Mouse (Mus musculus): ENCODE measurements around the gene Smok3c. TPM values are rescaled to one million over a fixed set of nuclear protein-coding genes. Genes with fewer than 3 reads are reported as not detected.
A peak's percentile ranks its signal among the peaks of the same experiment; 100 is the strongest.
"Not testable (repeated sequence)": the region's sequence is repeated elsewhere in the genome, so short reads cannot be mapped to it uniquely, and the experiment has no call there.

The Smok3c gene
- polyA plus RNA-seq (2014; fragmentation: Nextera tagmentation; extraction: Ambion mirVana): not detected in 2 replicates

DNA sequence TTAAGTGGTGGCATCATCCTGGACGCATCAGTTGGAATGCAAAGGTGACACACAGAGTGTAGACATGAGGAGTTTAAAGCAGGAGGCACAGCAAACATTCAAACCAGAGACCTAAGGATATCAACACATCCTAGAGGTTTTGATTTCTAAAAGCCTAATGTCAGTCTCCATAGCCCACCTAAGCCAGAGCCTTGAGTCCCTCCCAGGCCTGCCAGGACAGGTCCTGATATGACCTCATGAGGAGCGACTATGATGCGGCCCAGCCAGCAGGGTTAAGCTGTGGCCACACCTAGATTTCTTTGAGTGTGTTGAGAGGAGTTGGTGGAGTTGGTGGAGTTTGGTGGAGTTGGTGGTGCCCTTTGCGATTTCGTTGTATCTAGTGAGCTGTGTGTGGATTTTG, at the start of gene Smok3c:
Gene Smok3c (plus strand): TSS at position 301 of the 400 bp plus-strand sequence.
- H3K36me3 ChIP-seq (ENCODE audit: control insufficient read depth, insufficient read depth, low read length): not testable (repeated sequence)
- no CpG with 5 or more reads among the region's 5 CpGs for whole genome bisulfite sequencing

DNA sequence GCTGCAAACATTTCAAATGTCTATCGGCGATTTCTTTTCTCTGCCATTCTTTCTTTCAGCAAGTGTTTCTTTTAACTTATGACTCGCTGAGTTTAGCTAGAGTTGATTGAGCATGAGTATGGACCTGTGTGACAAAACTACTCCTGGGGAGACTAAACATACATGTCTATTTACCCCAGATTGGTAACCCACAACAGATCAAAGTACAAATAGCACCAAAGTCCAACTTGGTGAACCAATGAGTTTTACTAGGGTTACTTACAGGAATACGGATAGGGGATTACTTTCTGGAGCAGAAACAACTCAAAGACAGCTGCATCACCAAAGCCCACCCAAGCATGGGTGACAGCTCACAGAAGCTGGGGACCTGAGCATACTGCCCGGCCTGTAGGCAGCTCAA, 43.6 kb upstream of the Smok3c start:
- Histone ChIP-seq H3K4me2 (replicated peaks; ENCODE audit: low read depth, low read length) (no peak overlapping the region), H3K27ac (ENCODE audit: low read length) (no peak overlapping the region), H3K9me3 (ENCODE audit: control insufficient read depth, low read depth, low read length) (no peaks in the 10 kb centered on the region), H3K9ac (replicated peaks; ENCODE audit: low read depth, low read length) (no peak overlapping the region), H3K27me3 (ENCODE audit: control insufficient read depth, insufficient read depth, low read length) (no peaks in the 10 kb centered on the region), H3K36me3 (ENCODE audit: control insufficient read depth, insufficient read depth, low read length) (no peaks in the 10 kb centered on the region), H3K4me1 (ENCODE audit: control insufficient read depth, insufficient read depth, low read length) (no peaks in the 10 kb centered on the region), H3K4me3 (ENCODE audit: low read depth, low read length) (no peak overlapping the region)
- 86% methylated on average over 5 of the region's 5 CpGs for WGBS
- no peak for ATAC-seq (ENCODE audit: insufficient number of reproducible peaks, insufficient read depth, low FRiP score, low read depth)

More for the DNA sequence above, at the start of gene Smok3c:
- ATAC-seq (ENCODE audit: insufficient number of reproducible peaks, insufficient read depth, low FRiP score, low read depth); H3K4me2 ChIP-seq (replicated peaks; ENCODE audit: low read depth, low read length); H3K27me3 ChIP-seq (ENCODE audit: control insufficient read depth, insufficient read depth, low read length); H3K27ac ChIP-seq (ENCODE audit: low read length); H3K4me1 ChIP-seq (ENCODE audit: control insufficient read depth, insufficient read depth, low read length); H3K9ac ChIP-seq (replicated peaks; ENCODE audit: low read depth, low read length); H3K4me3 ChIP-seq (ENCODE audit: low read depth, low read length); H3K9me3 ChIP-seq (ENCODE audit: control insufficient read depth, low read depth, low read length): not testable (repeated sequence)

DNA sequence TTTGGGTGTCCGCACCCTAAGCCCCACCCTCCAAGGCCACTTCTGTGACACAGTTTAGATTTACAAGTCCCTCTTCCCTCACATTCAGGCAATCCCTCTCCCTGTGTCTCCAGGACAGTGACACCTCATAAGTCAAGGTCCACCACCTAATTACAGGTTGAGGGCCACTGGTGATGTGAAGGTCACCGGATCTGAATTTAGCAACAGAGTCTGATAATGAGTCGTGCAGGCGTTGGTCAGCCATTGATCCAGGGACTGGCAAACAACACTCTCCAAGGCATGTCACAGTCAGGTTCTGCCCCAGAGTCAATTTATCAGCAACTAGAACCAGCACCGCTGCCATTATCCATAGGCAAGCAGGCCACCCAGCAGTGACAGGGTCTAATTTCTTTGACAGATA, 40.6 kb upstream of the Smok3c start:
- ATAC-seq (ENCODE audit: insufficient number of reproducible peaks, insufficient read depth, low FRiP score, low read depth): no peak
- 78% methylated on average over 5 of the region's 5 CpGs for whole genome bisulfite sequencing

DNA sequence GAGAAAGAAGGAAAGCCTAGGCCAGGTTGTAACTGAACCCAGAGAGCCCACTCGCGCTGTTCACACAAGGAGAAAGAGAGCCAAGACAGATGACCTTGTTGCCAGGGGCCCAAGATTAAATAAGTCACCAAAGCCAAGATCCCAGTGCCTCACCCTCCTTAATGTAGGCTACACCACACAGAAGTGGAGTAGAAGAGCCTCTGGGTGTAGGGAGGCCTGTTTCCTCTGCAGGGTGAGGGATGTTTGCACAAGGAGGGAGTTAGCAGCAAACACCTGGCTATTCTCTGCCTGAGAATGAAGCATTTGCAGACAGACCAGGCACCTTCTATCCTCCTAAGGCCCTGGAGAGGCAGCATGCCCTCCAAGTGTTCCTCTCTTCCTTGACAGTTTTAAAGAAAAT, 36.5 kb upstream of the Smok3c start:
- no peak overlapping the region for H3K9ac ChIP-seq (replicated peaks; ENCODE audit: low read depth, low read length)
- H3K4me1 ChIP-seq (ENCODE audit: control insufficient read depth, insufficient read depth, low read length): no peaks in the 10 kb centered on the region
- no peaks in the 10 kb centered on the region for H3K9me3 ChIP-seq (ENCODE audit: control insufficient read depth, low read depth, low read length)
- H3K36me3 ChIP-seq (ENCODE audit: control insufficient read depth, insufficient read depth, low read length): no peaks in the 10 kb centered on the region
- peak overlapping the region; percentile 52 for H3K27ac ChIP-seq (ENCODE audit: low read length)
- no peaks in the 10 kb centered on the region for H3K27me3 ChIP-seq (ENCODE audit: control insufficient read depth, insufficient read depth, low read length)
- ATAC-seq (ENCODE audit: insufficient number of reproducible peaks, insufficient read depth, low FRiP score, low read depth): peak; percentile 74
- H3K4me2 ChIP-seq (replicated peaks; ENCODE audit: low read depth, low read length): no peak overlapping the region
- 66% methylated on average over 2 of the region's 2 CpGs for WGBS
- H3K4me3 ChIP-seq (ENCODE audit: low read depth, low read length): no peak overlapping the region

More for the DNA sequence above, 40.6 kb upstream of the Smok3c start:
- Histone ChIP-seq H3K4me1 (ENCODE audit: control insufficient read depth, insufficient read depth, low read length) (no peaks in the 10 kb centered on the region), H3K4me3 (ENCODE audit: low read depth, low read length) (no peak overlapping the region), H3K4me2 (replicated peaks; ENCODE audit: low read depth, low read length) (no peak overlapping the region), H3K9me3 (ENCODE audit: control insufficient read depth, low read depth, low read length) (no peaks in the 10 kb centered on the region), H3K27ac (ENCODE audit: low read length) (no peak overlapping the region), H3K27me3 (ENCODE audit: control insufficient read depth, insufficient read depth, low read length) (no peaks in the 10 kb centered on the region), H3K9ac (replicated peaks; ENCODE audit: low read depth, low read length) (no peak overlapping the region), H3K36me3 (ENCODE audit: control insufficient read depth, insufficient read depth, low read length) (no peaks in the 10 kb centered on the region)

DNA sequence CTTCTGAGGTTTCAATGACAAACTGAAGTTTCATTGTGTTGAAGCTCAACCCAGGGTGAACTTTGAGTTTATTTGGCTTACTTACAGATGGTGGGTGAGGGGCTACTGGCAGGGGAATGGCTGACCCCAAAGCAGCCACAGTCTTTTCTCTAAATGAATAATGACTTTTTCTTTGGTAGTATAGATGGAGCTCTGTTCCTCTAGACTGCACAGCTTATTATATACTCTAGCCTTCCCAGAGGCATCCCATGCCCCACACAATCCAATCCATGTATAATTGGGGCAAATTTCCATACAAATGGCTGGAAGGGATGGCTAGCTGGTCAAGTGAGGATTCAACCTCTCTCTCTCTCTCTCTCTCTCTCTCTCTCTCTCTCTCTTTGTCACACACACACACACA, 36.0 kb upstream of the Smok3c start:
- Histone ChIP-seq H3K27me3 (ENCODE audit: control insufficient read depth, insufficient read depth, low read length) (no peaks in the 10 kb centered on the region), H3K27ac (ENCODE audit: low read length) (peak overlapping the region; percentile 52), H3K4me3 (ENCODE audit: low read depth, low read length) (no peak overlapping the region), H3K9me3 (ENCODE audit: control insufficient read depth, low read depth, low read length) (no peaks in the 10 kb centered on the region), H3K9ac (replicated peaks; ENCODE audit: low read depth, low read length) (no peak overlapping the region), H3K4me1 (ENCODE audit: control insufficient read depth, insufficient read depth, low read length) (no peaks in the 10 kb centered on the region), H3K36me3 (ENCODE audit: control insufficient read depth, insufficient read depth, low read length) (no peaks in the 10 kb centered on the region), H3K4me2 (replicated peaks; ENCODE audit: low read depth, low read length) (no peak overlapping the region)
- ATAC-seq (ENCODE audit: insufficient number of reproducible peaks, insufficient read depth, low FRiP score, low read depth): no peak

DNA sequence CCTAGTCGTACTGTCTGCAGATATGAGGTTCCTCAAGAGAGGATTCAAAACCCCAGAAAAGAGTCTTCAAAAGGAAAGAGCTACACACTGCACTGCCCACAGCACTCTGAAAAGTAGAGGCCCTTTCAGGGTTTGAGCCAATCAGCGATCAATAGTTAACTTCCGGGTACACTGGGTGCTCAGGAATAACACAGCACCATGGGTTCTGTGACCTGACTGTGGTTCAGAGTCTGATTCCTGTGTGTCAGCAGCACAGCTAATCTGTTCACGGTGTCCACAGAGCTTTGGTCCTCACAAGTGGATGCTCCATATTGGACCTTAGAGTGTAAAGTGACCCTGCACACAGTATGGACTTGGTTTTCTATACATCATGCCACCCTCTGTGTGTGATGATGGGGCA, 33.4 kb upstream of the Smok3c start:
- H3K9me3 ChIP-seq (ENCODE audit: control insufficient read depth, low read depth, low read length); ATAC-seq (ENCODE audit: insufficient number of reproducible peaks, insufficient read depth, low FRiP score, low read depth); H3K9ac ChIP-seq (replicated peaks; ENCODE audit: low read depth, low read length); H3K4me3 ChIP-seq (ENCODE audit: low read depth, low read length); H3K27me3 ChIP-seq (ENCODE audit: control insufficient read depth, insufficient read depth, low read length); H3K27ac ChIP-seq (ENCODE audit: low read length); H3K36me3 ChIP-seq (ENCODE audit: control insufficient read depth, insufficient read depth, low read length); H3K4me2 ChIP-seq (replicated peaks; ENCODE audit: low read depth, low read length); H3K4me1 ChIP-seq (ENCODE audit: control insufficient read depth, insufficient read depth, low read length): not testable (repeated sequence)
- 87% methylated on average over 3 of the region's 4 CpGs for WGBS

DNA sequence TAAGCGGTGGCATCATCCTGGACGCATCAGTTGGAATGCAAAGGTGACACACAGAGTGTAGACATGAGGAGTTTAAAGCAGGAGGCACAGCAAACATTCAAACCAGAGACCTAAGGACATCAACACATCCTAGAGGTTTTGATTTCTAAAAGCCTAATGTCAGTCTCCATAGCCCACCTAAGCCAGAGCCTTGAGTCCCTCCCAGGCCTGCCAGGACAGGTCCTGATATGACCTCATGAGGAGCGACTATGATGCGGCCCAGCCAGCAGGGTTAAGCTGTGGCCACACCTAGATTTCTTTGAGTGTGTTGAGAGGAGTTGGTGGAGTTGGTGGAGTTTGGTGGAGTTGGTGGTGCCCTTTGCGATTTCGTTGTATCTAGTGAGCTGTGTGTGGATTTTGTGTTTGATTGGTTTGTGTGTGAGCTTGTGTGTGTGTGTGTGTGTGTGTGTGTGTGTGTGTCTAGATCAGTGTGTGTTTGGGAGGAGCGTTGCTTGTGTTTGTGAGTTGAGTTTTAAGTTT, 32.0 kb upstream of the Smok3c start, which contains the start of the genes Smok3a and Smok3b:
Gene Smok3a (plus strand): TSS at position 301 of the 519 bp plus-strand sequence.
Gene Smok3b (plus strand): TSS at position 469 of the 519 bp plus-strand sequence.
- WGBS: 89% methylated on average over 3 of the region's 7 CpGs
- H3K9me3 ChIP-seq (ENCODE audit: control insufficient read depth, low read depth, low read length); H3K4me3 ChIP-seq (ENCODE audit: low read depth, low read length); H3K4me1 ChIP-seq (ENCODE audit: control insufficient read depth, insufficient read depth, low read length); H3K27ac ChIP-seq (ENCODE audit: low read length); H3K27me3 ChIP-seq (ENCODE audit: control insufficient read depth, insufficient read depth, low read length); ATAC-seq (ENCODE audit: insufficient number of reproducible peaks, insufficient read depth, low FRiP score, low read depth); H3K36me3 ChIP-seq (ENCODE audit: control insufficient read depth, insufficient read depth, low read length); H3K9ac ChIP-seq (replicated peaks; ENCODE audit: low read depth, low read length); H3K4me2 ChIP-seq (replicated peaks; ENCODE audit: low read depth, low read length): not testable (repeated sequence)

DNA sequence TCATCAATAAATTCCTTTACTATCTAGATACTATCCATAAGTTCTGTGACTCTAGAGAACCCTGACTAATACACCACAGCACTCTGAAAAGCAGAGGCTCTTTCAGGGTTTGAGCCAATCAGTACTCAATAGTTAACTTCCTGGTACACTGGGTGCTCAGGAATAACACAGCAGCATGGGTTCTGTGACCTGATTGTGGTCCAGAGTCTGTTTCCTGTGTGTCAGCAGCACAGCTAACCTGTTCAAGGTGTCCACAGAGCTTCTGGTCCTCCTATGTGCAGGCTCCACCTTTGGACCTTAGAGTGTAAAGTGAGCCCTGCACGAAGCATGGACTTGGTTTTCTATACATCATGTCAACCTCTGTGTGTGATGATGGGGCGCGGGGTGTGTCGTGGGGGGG, 20.8 kb downstream of the Smok3c start:
- WGBS: 80% methylated on average over 4 of the region's 4 CpGs
- no peak overlapping the region for H3K4me3 ChIP-seq (ENCODE audit: low read depth, low read length)
- H3K4me2 ChIP-seq (replicated peaks; ENCODE audit: low read depth, low read length): no peak overlapping the region
- H3K27ac ChIP-seq (ENCODE audit: low read length): no peak overlapping the region
- ATAC-seq (ENCODE audit: insufficient number of reproducible peaks, insufficient read depth, low FRiP score, low read depth): no peak
- no peaks in the 10 kb centered on the region for H3K9me3 ChIP-seq (ENCODE audit: control insufficient read depth, low read depth, low read length)
- no peaks in the 10 kb centered on the region for H3K36me3 ChIP-seq (ENCODE audit: control insufficient read depth, insufficient read depth, low read length)
- no peaks in the 10 kb centered on the region for H3K27me3 ChIP-seq (ENCODE audit: control insufficient read depth, insufficient read depth, low read length)
- no peaks in the 10 kb centered on the region for H3K4me1 ChIP-seq (ENCODE audit: control insufficient read depth, insufficient read depth, low read length)
- no peak overlapping the region for H3K9ac ChIP-seq (replicated peaks; ENCODE audit: low read depth, low read length)

DNA sequence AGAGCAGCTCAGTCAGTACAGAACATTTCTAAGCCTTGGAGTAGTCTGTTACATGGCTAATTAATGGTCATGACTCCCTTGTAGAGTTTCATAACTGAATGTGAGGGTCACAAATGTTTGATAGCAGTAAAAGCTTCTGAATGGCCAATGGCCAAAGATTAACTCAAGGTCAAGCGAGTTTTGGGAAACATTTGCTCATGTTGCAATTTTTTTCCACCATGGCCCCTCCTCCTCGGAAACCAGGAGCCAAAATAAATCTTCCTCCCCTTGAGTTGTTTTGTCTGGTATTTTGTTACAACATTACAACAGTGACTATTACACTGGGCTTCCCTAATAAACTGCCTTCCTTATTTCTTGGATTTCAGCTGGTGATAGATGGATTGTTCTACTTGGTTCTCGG, 22.7 kb downstream of the Smok3c start:
- WGBS: 70% methylated on average over 3 of the region's 3 CpGs
- Histone ChIP-seq H3K27me3 (ENCODE audit: control insufficient read depth, insufficient read depth, low read length) (no peaks in the 10 kb centered on the region), H3K4me3 (ENCODE audit: low read depth, low read length) (no peak overlapping the region), H3K27ac (ENCODE audit: low read length) (no peak overlapping the region), H3K36me3 (ENCODE audit: control insufficient read depth, insufficient read depth, low read length) (no peaks in the 10 kb centered on the region), H3K9ac (replicated peaks; ENCODE audit: low read depth, low read length) (no peak overlapping the region), H3K4me1 (ENCODE audit: control insufficient read depth, insufficient read depth, low read length) (no peaks in the 10 kb centered on the region), H3K4me2 (replicated peaks; ENCODE audit: low read depth, low read length) (no peak overlapping the region), H3K9me3 (ENCODE audit: control insufficient read depth, low read depth, low read length) (no peaks in the 10 kb centered on the region)
- ATAC-seq (ENCODE audit: insufficient number of reproducible peaks, insufficient read depth, low FRiP score, low read depth): no peak

Measured in stomach, embryonic 14.5 days (tissue).